Mouse (Mus musculus) hindbrain, embryonic 14.5 days (tissue): ENCODE measurements at regions not wholly inside any gene's neighbourhood (a gene's known extent, or its start where the extent isn't known, plus 50 kb on each side); places are given as distances from the start of the nearest gene placed in this dataset.

Experiments used
- ATAC-seq: fragments of 200-750 bp; cut with Nextera tagmentation; 2 replicates; pipeline ENCODE4 v1.8.0; 2017; ENCODE audit warnings: moderate number of reproducible peaks, mild to moderate bottlenecking, moderate TSS enrichment, moderate library complexity; ENCODE audit not compliant: low FRiP score
- DNase-seq: peaks from one replicate; pipeline ENCODE4 v3.0.0-alpha.2; 2015; ENCODE audit warnings: low spot score
- H3K27ac ChIP-seq: fragments of 300-500 bp; sonication (generic); 2 replicates; pipeline ENCODE4 v1.5.1; 2014; ENCODE audit warnings: mild to moderate bottlenecking, moderate library complexity
- H3K27me3 ChIP-seq: fragments of 300-500 bp; sonication (generic); 2 replicates; pipeline ENCODE4 v1.6.1; 2014; ENCODE audit warnings: mild to moderate bottlenecking, low read length, mixed read lengths; ENCODE audit not compliant: control insufficient read depth, insufficient read depth
- H3K36me3 ChIP-seq: fragments of 300-500 bp; sonication (generic); replicated peaks from 2 replicates; pipeline ENCODE4 v1.6.1; 2014; ENCODE audit not compliant: control insufficient read depth, insufficient read depth
- H3K4me1 ChIP-seq: fragments of 300-500 bp; sonication (generic); replicated peaks from 2 replicates; pipeline ENCODE4 v1.6.1; 2014; ENCODE audit warnings: antibody characterized with exemption, low read length, mixed read lengths; ENCODE audit not compliant: control insufficient read depth, insufficient read depth
- H3K4me2 ChIP-seq: fragments of 300-500 bp; sonication (generic); replicated peaks from 2 replicates; pipeline ENCODE4 v1.6.1; 2014; ENCODE audit warnings: mild to moderate bottlenecking, moderate library complexity
- H3K4me3 ChIP-seq: fragments of 300-500 bp; sonication (generic); replicated peaks from 2 replicates; pipeline ENCODE4 v1.5.1; 2014; ENCODE audit warnings: mild to moderate bottlenecking, low read length
- H3K9ac ChIP-seq: fragments of 300-500 bp; sonication (generic); 2 replicates; pipeline ENCODE4 v1.6.1; 2014
- H3K9me3 ChIP-seq: fragments of 300-500 bp; sonication (generic); 2 replicates; pipeline ENCODE4 v1.6.1; 2016; ENCODE audit warnings: low read length; ENCODE audit not compliant: control insufficient read depth
- WGBS: fragments of 180-500 bp; shearing (Covaris S2); extraction: QIAGEN DNeasy Blood & Tissue Kit; methylation state at CpG from one replicate; pipeline ENCODE4 v1.1.7; 2014; 5-methylcytosine and 5-hydroxymethylcytosine counted together

- Histone ChIP-seq H3K4me1 (no peaks in the 10 kb centered on the region), H3K27me3 (no peaks in the 10 kb centered on the region), H3K4me2 (no peak overlapping the region), H3K4me3 (no peak overlapping the region), H3K27ac (no peak overlapping the region), H3K9me3 (no peaks in the 10 kb centered on the region), H3K36me3 (no peaks in the 10 kb centered on the region), H3K9ac (no peak overlapping the region)
- ATAC-seq (no peak), DNase-seq (no peak)
- WGBS: 70% methylated on average over 3 of the region's 3 CpGs
Observed at GRCm38 (mm10) chr1:184530606-184531320, 201.7 kb downstream of the Hlx start.

- DNase-seq: no peak
- H3K27ac ChIP-seq: no peak overlapping the region
- H3K9ac ChIP-seq: no peak overlapping the region
- no peaks in the 10 kb centered on the region for H3K4me1 ChIP-seq
- no peak for ATAC-seq
- H3K36me3 ChIP-seq: no peaks in the 10 kb centered on the region
- 65% methylated on average over 4 of the region's 4 CpGs for WGBS
- no peaks in the 10 kb centered on the region for H3K9me3 ChIP-seq
- H3K4me2 ChIP-seq: no peak overlapping the region
- H3K27me3 ChIP-seq: no peaks in the 10 kb centered on the region
- no peak overlapping the region for H3K4me3 ChIP-seq
Observed at GRCm38 (mm10) chr1:184525740-184526139, 206.7 kb downstream of the Hlx start.

GRCm38 (mm10) chr1:184519551-184519950, 212.9 kb downstream of the Hlx start:
- Histone ChIP-seq H3K27me3 (no peaks in the 10 kb centered on the region), H3K27ac (no peak overlapping the region), H3K9ac (no peak overlapping the region), H3K36me3 (no peaks in the 10 kb centered on the region), H3K4me3 (no peak overlapping the region), H3K4me1 (no peaks in the 10 kb centered on the region), H3K9me3 (no peaks in the 10 kb centered on the region), H3K4me2 (no peak overlapping the region)
- ATAC-seq (no peak), DNase-seq (no peak)
- WGBS: 71% methylated on average over 5 of the region's 5 CpGs

GRCm38 (mm10) chr1:184504663-184505062, 227.8 kb downstream of the Hlx start:
- Histone ChIP-seq H3K4me2 (no peak overlapping the region), H3K36me3 (no peaks in the 10 kb centered on the region), H3K9ac (no peak overlapping the region), H3K4me1 (no peaks in the 10 kb centered on the region), H3K27ac (no peak overlapping the region), H3K27me3 (no peaks in the 10 kb centered on the region), H3K4me3 (no peak overlapping the region), H3K9me3 (no peaks in the 10 kb centered on the region)
- WGBS: 79% methylated on average over 4 of the region's 4 CpGs
- ATAC-seq (no peak), DNase-seq (no peak)

GRCm38 (mm10) chr1:184503827-184504355, 228.5 kb downstream of the Hlx start:
- DNase-seq (no peak), ATAC-seq (no peak)
- Histone ChIP-seq H3K9ac (no peak overlapping the region), H3K27ac (no peak overlapping the region), H3K36me3 (no peaks in the 10 kb centered on the region), H3K9me3 (no peaks in the 10 kb centered on the region), H3K4me1 (no peaks in the 10 kb centered on the region), H3K4me2 (no peak overlapping the region), H3K4me3 (no peak overlapping the region), H3K27me3 (no peaks in the 10 kb centered on the region)
- 83% methylated on average over 4 of the region's 4 CpGs for WGBS

GRCm38 (mm10) chr1:184500702-184501101, 231.7 kb downstream of the Hlx start:
- H3K4me1 ChIP-seq: no peaks in the 10 kb centered on the region
- no peaks in the 10 kb centered on the region for H3K9me3 ChIP-seq
- H3K27ac ChIP-seq: no peak overlapping the region
- no peak overlapping the region for H3K4me2 ChIP-seq
- no peak overlapping the region for H3K4me3 ChIP-seq
- DNase-seq: no peak
- WGBS: 66% methylated on average over 5 of the region's 5 CpGs
- no peak overlapping the region for H3K9ac ChIP-seq
- H3K27me3 ChIP-seq: no peaks in the 10 kb centered on the region
- no peak for ATAC-seq
- no peaks in the 10 kb centered on the region for H3K36me3 ChIP-seq

- no peak overlapping the region for H3K9ac ChIP-seq
Observed at GRCm38 (mm10) chr1:184498909-184499525, 233.4 kb downstream of the Hlx start.

GRCm38 (mm10) chr1:184497007-184497406, 235.4 kb downstream of the Hlx start:
- no peak overlapping the region for H3K4me2 ChIP-seq
- no peak overlapping the region for H3K27ac ChIP-seq
- H3K9ac ChIP-seq: no peak overlapping the region
- H3K4me1 ChIP-seq: no peaks in the 10 kb centered on the region
- ATAC-seq (no peak), DNase-seq (no peak)
- H3K27me3 ChIP-seq: no peaks in the 10 kb centered on the region
- H3K36me3 ChIP-seq: no peaks in the 10 kb centered on the region
- no peaks in the 10 kb centered on the region for H3K9me3 ChIP-seq
- 24% methylated on average over 1 of the region's 1 CpGs for WGBS
- no peak overlapping the region for H3K4me3 ChIP-seq

More at GRCm38 (mm10) chr1:184498909-184499525, 233.4 kb downstream of the Hlx start:
- Histone ChIP-seq H3K4me1 (no peaks in the 10 kb centered on the region), H3K4me2 (no peak overlapping the region), H3K27ac (no peak overlapping the region), H3K27me3 (no peaks in the 10 kb centered on the region), H3K9me3 (no peaks in the 10 kb centered on the region), H3K36me3 (no peaks in the 10 kb centered on the region), H3K4me3 (no peak overlapping the region)
- 82% methylated on average over 11 of the region's 11 CpGs for WGBS
- DNase-seq: no peak
- no peak for ATAC-seq

GRCm38 (mm10) chr1:184493811-184494210, 238.6 kb downstream of the Hlx start:
- Histone ChIP-seq H3K9ac (no peak overlapping the region), H3K4me3 (no peak overlapping the region), H3K9me3 (no peaks in the 10 kb centered on the region), H3K4me2 (no peak overlapping the region), H3K36me3 (no peaks in the 10 kb centered on the region), H3K4me1 (no peaks in the 10 kb centered on the region), H3K27me3 (no peaks in the 10 kb centered on the region), H3K27ac (no peak overlapping the region)
- no peak for DNase-seq
- no peak for ATAC-seq
- WGBS: 83% methylated on average over 8 of the region's 8 CpGs
